Mouse (Mus musculus) c-Kit-positive CD71-positive TER-119-positive erythroid progenitor cells, embryonic 14.5 days (primary cell): ENCODE data around the gene Fads1.

ENCODE experiments used
- DNase-seq: peaks from one replicate; pipeline ENCODE4 v3.0.0-alpha.2; 2013; ENCODE audit warnings: low spot score

Fads1 gene

DNA sequence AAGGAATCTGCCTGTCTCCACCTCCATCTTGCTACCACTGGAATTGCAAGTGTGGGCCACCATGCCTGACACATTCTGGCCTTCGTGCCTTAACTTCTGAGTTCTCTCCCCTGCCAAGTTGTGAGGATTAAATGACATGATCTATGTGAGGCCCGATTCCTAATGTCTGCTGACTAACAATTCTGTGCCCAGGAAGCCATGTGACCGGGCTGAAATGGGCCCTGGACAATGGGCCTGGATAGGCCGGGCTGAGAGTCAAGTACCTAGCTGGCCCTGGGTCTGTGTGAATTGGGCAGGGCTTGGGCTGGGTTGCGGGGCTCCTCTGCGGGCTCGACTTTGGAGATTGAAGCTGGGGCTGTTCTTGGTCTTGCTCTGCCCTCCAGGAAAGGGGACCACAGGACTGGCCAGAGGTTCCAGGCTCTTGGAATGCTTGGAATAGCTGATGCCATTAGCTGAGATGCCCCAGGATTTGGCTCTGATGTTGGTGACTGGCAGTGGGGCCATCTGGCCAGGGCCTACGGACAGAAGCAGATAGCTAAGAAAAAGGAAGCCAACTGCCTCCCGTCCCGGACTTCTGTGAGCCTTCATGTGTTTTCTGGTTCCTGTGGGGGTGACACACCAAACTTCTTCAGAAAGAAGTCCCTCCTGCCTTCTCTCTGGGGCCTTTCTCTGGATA is 31.2 kb downstream of the Fads1 start:
- DNase-seq, result no peak

DNA sequence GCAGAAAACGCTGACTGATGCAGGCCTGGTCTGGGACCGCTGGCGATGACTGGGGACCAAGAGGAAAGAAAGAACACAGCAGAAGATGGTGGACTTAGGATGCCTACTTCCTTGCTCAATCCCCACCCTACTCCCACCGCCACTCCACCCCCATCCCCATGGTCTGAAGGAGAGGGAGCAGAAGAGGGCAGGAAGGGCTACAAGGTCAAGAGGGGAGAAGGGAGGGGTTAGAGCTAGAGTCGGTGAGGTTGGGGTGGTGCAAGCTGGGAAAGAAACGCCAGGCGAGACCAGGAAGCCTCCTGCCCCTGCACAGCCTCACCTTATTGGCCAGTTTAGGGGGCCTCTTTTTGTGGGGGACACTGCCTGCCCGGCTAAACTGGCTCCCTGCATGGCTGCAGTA is 33.4 kb downstream of the Fads1 start:
- DNase-seq, result no peak

DNA sequence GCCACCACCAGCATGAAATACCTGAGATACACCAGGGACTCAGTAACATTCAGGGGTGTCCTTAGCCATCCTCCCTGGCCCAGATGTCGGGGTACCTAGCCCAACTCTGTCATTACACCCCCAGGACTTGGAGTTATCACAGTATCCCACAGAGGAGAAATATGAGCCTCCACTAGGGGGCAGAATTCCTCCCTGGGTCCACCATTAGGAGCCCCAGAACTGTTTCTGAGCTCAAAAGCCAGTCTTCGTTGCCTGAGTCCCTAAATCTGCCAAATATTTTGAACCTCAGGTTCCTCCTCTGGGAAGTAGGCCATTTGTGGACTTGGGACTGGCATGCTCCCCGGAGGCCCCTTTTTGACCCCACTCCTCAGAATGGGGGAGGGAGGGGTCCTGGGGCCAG is 36.4 kb downstream of the Fads1 start:
- peak; percentile 65 for DNase-seq

DNA sequence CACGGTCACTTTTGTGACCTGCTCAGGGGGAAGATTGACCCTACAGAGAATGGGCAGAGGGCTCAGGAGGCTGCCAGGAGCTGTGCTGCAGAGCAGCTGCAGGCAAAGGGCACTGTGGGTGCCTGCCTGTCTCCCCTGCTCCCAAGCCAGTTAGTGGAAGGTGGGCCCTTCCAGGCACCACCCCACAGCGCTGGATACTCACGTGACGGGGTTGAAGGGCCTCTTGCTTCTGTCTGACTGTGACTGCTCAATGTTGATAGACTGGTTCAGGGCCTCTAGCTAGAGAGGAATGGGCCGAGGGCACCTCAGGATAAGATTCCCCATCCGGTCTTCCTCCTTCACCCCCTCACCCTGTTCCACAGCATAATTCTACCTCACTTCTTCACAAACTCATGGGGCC is 36.9 kb downstream of the Fads1 start:
- no peak for DNase-seq

DNA sequence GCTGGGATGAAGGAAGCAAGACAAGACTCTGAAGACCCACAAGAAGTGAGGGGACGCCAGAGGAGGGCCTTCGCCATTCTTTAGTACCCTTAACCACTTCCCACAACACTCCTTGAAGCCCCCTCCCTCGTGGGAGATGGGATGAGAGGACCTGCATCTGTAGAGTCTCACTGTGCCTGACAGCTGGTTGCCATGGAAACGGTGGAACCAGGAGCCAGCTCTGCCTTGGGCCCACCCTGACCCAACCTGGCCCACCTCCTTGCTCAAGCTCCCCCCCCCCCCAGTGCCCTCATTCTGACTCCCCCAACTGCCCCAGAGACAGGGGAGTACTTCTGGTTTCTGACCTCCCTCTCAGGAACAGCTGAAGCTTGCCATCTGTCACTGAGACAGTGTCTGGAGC is 38.9 kb downstream of the Fads1 start:
- DNase-seq, result no peak

DNA sequence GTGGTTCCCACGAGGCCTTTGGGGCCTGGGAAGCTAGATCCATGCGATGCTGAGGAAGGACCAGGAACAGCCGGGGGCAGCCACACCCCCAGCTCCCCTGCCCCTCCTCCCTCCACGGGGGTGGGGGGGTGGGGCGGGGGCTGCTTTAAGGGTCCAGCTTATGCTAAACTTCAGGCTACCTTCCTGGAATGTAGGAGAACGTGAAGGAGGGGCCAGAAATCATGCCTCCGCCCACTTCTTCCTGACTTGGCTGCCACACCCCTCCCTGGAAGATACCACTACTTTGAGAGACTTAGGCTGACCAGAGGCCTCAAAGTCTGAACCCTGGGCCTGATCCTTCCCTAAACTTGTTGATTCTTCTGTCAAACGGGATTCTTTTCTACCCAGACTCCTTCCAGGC is 40.0 kb downstream of the Fads1 start:
- no peak for DNase-seq

DNA sequence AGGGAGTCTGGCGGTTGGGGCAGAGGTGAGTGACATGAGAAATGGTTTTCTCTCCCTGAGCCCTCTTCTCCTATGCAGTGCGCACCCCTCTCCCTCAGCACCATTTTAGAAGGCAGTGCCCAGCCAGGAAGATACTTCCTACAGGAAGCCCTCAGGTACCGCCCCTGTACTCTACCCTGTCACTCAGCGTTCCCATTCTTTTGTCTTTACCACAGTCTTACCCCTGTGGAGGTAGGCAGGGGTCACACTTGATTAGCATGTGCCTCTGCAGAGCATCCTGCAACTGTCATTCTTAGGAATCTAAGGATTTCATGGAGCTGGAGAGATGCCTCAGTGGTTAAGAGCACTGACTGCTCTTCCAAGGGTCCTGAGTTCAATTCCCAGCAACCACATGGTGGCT is 40.9 kb downstream of the Fads1 start:
- no peak for DNase-seq

DNA sequence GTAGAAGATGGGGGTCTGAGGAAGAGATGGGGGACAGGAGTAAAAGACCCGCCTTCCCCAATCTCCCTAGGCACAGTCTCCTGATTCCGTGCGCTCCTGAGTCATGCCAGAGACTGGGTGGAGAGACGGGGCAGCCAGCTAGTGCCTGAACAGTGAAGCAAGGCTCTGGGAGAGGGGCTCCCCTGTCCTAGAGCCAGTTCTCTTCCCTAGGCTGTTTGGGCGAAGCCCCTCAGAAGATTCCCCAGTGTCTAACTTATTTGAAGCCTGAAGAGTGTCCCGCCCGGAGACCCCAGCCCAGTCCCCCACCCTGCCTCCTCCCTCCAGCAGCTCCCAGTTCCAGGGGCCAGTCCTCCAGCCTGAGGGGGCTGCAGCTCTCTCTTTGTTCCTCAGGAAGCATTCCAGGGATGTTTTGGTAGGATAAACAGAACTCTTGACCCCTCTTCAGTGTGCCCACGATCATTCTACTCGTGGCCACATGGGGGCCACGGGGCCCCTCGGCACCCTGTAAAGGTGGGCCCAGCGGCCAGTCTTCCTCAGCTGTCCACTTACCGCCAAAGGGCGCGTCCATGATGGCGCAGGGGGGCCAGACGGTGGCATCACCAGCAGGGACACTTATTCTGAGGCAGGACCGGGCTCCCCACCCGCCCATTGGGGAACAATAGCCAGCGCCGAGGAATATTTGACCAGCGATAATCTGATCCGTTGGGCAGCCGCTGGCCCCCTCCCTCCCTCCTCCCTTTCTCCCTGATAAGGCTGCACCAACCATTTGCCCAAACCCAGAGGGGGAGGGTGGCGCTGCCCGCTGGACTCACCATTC is 42.2 kb downstream of the Fads1 start:
- DNase-seq, result no peak

DNA sequence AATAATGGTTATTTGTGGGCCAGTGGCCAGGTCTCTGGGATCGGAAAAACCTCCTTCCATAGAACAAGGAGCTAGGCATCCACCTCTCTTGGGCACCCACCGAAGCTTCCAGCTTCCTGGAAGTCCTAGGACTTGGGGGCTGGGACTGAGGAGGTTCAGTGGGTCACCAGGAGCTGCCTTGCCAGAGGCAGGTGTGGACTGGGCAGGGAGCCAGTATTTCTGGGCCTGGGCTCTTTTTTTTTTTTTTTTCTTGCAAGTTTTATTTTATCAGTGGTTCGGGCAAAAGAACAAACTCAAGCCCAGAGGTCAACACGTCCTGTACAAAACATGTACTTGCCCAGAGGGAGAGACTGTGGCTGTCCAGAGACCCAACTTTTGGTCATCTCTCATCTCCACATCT is 43.1 kb downstream of the Fads1 start:
- no peak for DNase-seq

DNA sequence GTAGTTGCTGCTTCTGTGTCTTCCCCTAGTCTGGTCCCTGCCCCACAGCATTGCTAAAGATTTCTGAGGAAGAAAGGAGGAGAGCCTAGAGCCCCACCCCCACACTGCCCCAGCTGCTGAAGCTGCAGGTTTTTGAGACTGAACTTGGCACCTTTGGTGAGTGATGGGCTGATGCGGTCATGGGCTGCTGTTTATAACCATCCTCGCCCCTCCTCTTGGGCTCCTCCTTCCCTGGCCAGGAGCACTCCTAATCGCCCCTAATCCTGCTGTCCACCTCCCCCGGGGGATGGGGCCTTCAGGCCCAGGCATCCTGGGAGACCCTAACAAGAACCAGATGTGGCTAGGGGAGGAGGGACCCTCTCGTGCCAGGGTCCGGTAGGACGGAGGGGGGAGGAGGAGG is 48.3 kb downstream of the Fads1 start:
- DNase-seq, result no peak

DNA sequence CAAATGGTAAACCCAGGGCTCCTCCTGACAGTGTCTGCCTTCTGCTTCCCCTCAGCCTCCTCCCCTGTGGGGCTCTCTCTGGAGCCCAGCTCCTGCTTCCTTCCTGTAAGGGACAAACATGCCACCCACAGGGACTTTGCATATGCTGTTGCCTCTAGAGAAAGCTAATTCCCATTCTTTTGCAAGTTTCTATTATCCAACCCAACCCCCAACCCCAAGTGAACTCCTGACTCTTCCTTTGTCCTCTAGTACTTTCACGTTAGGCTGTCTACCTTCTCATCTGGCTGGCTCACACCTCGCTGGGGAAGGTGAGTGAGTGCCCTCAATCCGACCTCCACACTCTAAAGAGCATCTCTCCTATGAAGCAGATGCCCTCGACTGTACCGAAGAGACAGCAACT is 49.2 kb downstream of the Fads1 start:
- no peak for DNase-seq

DNA sequence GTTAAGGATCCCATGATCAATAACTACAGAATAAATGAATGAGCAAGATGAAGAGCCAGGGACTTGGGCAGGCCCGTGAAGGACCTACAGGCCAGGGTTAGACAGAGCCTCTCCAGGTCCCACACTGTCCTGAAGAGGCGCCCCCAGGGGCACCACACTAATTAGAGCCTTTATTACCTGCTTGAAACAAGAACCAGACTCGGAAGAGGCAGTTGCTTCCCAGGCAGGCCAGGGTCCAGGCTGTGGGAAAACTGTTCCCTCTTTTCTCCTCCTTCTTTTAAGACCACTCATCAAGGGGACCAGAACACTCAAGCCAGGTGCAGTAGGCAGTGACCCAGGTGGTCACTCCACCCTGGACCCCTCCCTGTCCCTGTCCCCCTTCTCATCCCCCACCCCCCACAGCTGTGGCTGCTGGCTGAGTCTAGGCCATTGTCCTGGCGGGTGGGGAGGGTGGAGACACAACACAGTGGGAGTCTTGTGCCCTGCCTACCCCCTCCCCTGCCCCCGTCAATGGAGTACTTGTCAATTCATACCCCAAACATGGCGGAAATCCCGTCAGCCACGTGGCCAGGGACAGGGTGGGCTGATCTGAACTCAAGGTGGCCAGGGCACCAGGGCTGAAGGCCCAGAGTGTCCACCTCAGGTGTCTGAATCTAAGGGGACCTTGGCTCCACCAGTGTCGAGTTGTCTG is 49.8 kb downstream of the Fads1 start:
- no peak for DNase-seq

DNA sequence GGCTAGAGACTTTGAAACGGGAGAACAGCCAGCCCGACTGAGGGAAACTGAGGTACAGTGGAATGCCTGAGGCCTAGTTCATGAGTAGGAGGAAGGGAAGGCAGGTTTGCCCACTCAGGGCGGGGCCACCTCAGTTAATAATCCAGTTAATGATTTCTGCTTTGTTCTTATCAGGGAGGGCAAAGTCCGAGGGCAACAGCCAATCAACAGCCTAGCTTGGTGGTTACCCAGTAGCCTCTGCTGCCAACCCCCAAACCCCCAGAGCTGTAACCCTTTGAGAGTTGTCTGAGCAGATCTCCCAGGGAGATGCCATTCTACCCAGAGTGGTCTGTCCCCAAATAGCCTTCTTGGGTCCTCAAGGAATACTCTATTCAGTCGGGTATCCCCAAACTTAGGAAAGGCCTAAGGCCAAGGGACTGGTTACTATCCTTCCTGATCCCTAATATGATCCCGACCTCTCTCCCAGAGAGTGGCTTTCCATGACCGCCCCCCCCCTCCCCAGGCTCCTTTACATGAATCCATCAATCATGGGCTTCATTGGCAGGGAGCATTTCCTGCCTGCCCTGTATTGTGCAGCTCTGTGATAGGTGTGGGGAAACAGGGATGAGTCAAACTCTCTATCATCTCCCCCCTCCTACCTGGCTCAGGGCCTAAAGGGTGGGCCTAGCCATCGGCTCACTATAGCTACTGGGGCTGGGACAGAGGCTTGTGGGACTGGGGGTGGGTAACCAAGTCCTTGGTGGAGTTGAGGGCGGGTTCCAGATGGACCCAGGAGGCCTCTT is 53.3 kb downstream of the Fads1 start:
- DNase-seq, result no peak

DNA sequence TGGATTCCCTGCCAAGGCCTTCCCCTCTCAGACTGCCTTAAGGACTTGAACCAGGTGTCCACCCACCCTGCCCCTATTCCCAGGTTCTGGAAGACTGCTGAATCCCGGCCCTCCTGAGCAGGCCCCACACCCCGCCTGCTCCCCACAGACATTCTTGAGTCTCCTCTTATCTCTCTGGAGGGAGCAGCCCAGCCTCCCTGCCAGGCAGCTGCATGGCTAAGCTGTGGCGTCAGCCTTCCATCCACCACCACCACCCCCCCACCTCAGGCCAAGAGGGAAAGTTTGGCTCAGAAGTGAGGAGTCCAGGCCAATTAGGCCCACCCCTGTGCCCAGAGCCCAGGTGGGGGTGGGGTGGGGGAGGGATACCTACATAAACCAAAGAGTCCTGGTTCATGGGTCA is 55.8 kb downstream of the Fads1 start:
- DNase-seq, result no peak

DNA sequence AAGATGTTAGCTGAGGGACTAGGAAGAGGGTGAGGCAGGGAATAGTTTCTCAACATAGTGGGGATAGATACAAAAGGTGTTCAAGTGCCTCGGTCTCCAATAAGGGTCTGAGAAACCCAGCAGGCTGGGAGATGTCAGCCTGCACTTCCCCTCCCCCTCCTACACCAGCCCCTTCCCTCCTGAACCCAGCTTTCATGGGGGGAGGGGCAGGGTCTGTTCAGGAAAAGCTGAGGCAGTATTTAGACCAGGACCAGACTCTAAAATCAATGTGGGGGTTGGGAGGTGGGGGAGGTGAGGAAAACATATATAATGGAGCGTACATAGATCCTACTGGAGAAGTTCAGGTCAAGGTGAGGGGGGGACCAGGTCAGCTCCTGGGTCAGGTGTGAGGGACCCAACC is 56.7 kb downstream of the Fads1 start:
- no peak for DNase-seq

DNA sequence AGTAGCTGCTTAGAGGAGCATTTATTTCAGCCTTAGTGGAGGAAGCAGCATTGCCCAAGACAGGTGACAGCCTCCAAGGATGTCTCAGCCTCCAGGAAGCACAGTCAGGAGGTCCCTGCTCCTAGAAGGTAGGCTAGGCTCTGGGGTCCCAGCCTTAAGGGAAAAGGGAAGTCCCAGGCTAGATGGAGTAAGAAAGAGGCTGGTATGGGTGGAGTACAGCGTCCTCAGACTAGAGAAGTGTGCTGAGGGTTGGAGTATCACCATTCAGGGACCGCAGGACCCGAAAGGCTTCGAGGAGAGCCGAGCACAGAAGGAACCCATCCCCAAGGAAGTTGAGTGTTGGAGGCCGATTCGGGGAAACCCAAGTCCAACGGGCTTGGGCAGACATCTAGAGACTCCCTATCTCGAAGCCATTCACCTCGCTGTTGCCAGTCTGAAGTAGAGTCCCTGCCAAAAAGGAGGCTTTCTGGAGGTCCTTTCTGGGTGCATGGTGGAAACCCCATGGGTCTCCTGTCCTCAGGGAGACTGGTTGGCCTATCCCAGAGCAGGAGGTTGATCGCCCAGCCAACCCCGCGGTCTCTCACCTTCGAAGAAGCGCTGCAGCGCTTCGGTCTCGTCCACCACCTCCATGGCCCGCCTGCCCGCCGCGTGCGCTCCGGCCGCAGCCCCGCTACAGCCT is 57.4 kb downstream of the Fads1 start:
- DNase-seq, result no peak

DNA sequence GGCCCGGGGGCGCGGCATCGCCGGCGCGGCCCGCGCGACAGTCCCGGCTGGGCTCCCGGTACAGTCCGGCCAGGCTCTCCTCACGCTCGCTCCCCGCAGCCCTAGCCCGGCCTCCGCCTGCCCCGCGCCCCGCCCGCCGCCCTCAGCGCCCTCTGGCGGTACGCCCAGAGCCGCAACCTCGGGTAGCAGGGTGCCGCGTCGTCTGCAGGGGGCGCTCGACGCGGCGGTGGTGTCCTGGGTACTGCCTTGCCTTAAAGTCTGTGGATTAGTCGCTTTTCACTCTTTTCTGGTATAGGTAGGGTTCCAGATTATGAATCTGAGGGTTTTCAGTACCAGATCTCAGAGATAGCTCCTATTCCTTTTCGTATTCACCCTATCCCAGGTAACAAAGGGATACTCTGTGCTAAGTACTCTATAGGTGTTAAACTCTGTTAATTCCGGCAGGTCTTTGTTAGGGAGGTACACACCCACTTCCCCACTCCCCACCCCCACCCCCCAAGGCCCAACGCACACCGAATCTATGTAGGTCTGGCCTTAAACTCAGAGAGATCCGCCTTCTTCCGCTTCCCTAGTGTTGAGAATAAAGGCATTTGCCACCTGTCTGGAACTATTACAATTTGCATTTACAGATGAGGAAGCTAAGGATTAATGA is 58.1 kb downstream of the Fads1 start, which contains the start of gene Myrf:
TSS of gene Myrf (minus strand) at position 95 of the 652 bp plus-strand sequence.
- peak; percentile 64 for DNase-seq

DNA sequence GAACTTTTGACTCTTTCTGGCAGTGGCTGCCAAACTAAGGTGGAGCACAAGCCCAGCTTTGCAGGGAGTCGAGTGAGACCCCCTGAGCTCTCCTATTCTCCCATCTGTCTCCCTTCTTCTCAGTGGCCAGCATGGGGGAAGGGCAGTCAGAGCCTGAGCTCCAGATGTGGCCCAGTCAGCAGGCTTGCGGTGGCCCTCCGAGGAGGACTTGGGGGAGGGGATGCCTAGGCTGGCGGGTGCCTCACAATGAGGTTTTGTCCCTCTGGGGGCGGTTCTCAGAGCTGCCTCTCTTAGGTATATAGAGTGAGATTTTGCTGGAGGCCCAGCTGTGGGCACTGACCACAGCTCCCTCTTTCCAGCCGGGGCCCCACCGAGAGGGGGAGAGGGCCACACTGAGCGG is 60.2 kb downstream of the Fads1 start:
- DNase-seq, result no peak

DNA sequence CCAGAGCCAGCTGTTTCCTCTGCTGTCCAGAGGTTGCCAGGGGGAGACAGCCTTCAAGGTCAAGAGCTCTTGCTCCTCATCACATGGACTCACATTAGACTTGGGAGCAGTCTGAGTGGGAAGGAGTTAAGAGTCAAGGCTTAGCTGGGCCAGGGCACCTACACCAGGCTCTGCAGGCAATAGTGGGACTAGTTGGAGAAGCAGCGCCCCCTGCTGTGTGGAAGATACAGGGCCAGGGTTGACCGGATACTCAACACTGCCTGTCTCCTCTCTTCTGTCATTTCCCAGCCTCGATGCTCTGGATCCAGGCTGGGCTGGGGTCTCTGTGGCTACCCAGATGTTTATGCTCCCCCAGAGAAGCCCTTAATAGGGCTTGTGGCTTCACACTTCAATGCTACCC is 61.5 kb downstream of the Fads1 start:
- peak; percentile 37 for DNase-seq
